Mouse (Mus musculus) ovary, postnatal 14 days (tissue): ENCODE data around the gene Dnajb14.
A peak's percentile ranks its signal among the peaks of the same experiment; 100 is the strongest.
"Not testable (repeated sequence)": the region's sequence is repeated elsewhere in the genome, so short reads cannot be mapped to it uniquely, and the experiment has no call there.

ENCODE experiments used
- DNase-seq: peaks from one replicate; pipeline ENCODE4 v3.0.0; 2022; ENCODE audit warnings: low spot score

Dnajb14 gene

DNA sequence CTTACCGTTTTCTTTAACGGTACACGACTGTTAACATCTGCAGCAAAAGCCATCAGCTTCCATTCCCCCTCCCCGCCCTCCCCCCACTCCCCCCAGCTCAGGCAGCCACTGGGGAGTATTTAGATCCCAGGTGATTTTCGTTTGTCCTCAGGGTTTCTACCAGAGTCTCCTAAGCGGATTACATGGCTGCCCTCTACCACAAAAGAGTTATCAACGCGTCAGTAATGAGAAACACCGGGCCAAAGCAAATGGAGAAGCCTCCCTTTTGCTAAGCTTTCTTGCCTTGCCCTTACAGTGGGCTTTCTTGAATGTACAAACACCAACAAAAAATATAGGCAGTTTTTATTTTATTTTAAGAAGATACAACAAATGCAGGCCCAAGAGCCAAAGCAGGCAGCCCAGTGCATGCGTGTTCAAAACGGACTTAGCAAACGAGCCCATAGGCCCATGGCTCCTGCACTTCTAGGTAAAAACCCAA is 50.3 kb downstream of the Dnajb14 start:
- DNase-seq = no peak

DNA sequence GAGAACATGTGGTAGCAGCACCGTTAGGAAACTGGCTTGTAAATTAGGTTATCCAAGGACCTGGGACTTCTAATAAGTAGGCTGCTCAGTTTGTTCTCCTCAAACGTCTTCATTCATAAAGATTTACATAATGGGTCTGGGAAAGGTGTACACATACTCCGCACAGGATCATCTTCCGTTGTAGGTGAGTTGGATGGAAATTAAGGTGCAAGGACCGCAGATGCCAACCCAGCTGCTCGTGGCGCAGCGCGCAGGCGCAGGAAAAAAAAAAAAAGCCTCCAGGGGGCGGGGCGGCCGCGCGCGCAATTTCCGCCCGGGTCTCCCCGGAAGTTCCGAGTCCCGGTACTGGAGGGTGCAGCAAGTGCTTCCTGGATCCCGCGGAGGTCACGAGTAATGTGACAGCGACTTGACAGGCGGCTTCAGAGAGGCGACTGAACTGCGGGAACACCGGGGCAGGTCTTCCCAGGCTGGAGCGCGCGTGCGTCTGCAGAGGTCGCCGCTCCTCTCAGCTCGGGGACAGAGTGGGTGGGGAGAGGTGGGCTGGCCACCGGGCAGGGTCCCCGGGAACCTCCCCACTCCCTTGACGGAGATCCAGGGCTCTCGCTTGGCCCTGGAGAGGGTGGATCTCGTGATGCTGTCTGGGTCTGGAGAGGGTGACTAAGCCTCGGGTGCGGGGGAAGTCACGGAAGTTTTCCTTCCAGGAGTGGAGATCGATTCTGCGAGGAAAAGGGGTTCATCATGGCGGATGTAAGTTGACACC is 50.9 kb downstream of the Dnajb14 start, which contains the start of gene Lamtor3:
Gene Lamtor3 (plus strand): TSS at position 335 of the 760 bp plus-strand sequence.
- peak; percentile 79 for DNase-seq

DNA sequence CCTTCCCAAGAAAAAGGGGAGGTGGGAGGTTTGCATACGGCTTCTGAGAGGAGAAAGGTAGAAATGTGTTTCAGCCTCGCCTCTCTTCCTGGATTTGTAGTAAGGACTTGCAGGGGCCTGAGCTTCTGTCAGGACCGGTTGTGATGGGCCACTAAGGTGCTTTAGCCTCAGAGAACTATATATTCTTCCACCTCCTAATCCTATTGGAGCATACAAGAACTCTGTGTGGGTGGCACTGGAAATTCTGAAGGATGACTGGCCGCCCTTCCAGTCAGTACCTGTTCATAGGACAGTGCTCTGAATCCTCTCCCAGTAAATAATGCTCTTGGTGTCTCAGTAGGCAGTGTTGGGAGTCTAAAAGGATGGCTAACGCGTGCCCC is 51.4 kb downstream of the Dnajb14 start:
- DNase-seq = no peak

DNA sequence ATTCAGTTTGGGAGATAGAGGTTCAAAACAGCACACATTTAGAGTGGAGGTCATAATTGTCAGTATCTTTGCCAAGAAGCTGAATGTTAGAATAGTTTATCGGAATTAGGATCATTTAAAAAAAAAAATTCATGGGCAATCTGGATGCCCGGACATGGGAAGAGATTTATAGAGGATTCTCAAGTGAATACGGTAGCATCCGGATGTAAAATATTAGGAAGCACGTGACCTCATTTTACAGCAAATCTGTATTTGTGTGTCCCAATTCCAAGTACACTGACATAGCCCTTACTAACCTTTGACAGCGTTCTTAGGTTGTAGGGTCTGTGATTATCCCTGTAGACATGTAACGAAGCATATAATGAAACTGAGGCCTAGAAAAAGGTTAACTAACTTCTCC is 51.9 kb downstream of the Dnajb14 start:
- no peak for DNase-seq

DNA sequence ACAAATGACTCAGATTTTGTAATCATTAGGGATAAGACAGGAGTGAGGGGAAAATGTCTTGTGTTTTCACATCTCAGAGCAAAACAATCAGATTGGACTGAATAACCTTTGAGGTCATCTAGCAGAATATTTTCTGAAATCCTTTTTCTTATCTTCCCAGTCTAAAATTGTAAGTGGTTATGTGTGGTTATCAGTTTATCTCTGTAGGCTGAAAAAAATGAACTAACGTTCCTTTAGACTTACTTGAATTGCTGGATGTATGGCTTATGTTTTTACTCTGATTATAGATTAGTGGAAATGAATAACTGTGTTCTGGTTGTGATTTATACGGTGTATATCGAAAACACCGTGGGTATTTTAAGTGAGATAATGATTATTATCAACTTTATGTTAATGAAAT is 53.1 kb downstream of the Dnajb14 start:
- DNase-seq = no peak

DNA sequence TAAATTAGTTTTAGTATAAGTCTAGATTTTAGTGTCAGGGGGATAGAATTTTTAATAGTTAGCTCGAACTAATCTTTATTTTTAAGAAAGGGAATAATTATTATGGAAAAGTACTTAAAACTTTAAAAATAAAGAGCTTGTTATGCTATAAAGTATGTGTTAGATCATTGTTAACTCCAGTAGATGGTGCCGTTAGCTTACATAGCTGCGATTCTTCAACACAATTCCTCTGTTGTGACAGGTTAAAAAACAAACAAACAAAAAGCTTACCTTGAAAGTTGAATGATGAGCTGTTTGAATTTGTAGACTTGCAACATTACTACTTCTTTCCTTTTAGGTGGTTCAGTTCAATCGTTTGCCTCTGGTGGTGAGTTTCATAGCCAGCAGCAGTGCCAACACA is 59.5 kb downstream of the Dnajb14 start:
- no peak for DNase-seq

DNA sequence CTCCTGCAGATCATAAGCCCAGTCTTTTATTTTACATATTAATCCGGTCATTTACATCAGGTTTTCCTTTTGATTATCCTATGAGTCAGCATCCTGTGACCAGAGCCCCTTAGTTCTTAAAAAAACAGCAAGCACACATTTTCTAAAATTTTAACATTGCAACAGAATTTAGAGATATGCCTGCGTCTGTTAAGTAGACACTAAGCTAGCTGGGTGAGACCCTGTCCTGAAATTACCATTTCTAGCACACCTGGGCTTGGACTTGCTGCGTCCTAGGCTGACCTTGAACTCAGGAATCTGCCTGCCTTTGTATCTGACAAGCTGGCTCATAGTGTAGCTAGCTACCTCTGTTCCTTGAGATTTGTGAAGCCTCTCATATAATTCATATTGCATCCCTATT is 62.5 kb downstream of the Dnajb14 start:
- DNase-seq = no peak

DNA sequence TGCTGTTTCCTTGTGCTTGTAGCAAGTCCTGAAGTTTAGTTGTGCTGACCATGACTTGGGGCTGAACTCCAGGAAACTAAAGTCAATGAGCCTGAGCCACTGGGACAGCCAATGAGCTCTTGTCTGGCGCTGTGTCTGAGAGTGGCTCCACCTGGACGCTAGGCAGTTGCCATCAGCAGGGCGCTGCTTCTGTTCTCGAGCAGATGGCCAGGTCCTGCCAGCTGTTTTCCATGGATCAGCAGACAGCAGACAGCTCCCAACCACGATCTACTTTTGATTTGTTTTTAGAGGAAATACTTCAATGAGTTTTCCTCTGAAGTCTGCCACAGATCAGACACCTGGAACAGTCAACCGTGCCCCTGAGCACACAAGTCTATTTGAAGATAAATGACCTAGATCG is 65.3 kb downstream of the Dnajb14 start:
- DNase-seq = no peak

DNA sequence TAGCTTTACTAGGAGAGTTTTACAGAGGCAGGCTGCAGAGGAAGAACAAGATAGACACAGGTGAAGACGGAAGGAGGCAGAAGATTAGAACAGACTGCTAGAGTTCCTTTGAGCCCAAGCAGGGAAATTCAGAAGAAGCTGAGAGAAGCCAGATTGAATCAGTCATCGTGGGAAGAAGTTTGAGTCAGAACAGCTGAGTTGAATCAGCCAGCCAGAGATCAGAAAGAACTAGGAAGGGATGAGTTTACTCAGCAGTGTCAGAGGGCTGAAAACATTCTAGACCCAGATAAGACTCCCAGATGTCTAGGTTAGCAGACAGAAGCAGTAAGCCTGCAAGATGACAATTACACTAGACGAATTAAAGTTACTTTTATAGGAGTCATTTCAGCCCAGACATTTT is 66.5 kb downstream of the Dnajb14 start:
- DNase-seq = no peak

DNA sequence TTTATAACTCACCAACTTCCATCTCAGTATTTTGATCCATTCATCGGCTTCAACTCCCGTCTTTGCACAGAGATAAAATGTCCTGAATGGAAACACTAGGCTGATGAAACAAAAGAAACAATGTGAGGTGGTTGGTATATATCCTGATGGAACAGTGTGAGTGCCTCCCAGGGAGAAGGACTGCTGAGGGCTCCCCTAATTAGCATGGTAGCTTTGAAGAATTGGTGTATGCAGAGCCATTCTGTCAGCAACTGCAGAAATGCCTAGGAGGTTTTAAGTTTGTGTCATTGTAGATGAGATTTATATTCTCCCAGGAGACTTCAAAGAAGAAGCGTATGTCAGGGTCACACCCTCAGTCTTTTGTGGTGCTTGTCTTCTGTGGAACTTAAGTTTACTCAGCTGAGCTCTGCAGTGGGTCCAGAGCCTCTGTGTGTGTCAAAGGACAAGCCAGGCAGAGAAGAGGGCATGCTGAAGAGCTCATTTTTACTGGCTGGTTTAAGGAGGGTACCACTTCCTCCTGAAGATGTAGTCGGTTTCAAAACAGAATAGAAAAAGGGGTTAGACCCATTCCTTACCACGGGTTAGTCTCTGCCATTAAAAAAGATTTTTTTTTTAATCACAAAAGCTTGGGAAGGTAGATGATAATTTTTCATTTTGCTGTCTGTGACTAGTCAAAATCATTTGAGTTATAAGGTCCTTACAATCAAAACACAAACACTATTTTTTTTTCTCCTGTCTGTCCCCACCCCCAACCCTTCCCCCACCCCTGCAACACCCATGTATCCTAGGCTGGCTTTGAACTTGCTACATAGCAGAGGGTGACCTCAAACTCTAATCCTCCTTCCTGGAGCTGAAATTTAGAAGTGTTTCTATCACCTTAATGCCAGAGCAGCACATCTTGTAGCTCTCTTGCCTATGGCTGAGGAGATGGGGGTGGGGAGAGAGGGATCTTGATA is 68.4 kb downstream of the Dnajb14 start:
- DNase-seq = no peak

DNA sequence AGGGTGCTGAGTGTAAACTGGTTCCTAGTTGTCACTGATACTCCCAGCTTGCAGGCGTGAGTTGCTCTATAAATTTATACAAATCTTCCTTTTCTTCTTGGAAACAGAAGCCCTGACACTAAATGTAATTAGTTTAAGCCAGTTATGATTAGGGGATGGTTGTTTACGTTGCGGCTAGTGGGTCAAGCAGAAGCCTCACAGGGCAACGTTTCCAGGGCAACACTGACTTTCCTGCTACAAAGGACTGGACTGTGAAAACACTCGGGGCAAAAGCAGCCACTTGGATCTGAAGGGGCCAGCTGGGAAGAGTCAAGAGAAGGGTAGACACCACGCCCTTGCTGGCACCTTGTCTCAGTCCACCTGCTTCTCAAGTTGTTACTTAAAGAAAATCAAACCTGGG is 69.1 kb downstream of the Dnajb14 start:
- no peak for DNase-seq

DNA sequence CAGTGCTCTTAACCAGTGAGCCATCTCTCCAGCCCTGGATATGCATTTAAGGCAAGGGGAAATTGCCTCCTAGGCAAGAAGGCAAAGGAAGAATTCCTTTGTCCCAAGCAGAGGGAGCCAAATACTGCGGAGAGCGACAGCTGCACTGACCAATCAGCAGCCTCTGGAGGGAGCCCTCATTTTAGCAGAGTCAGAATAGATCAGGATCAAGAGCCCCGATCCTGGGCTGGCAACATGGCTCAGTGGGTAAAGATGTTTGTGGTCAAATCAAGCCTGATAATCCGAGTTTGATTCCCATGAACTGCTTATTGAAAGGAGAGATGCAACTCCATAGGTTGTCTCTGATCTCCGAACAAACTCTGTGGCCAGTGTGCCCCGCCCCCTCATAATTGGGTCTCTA is 71.1 kb downstream of the Dnajb14 start:
- DNase-seq = no peak

DNA sequence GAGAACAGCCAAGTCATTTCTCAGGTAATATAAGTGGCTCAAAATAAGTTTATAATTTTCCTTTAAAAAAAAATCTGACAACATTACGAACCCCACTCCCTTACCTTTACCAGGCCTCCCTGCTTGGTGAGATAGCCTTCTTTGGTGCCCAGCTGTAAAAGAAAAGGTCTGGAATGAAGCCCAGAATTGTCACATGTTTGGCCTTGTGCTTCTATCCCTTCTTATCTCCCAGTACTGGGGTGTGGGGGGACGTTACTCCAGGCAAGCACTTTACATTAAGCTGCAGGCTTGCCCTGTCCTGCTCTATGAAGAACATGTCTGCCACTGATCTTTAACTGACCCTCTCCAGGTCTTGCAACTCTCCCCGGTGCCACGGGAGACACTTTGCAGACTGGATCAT is 73.3 kb downstream of the Dnajb14 start:
- DNase-seq = peak; percentile 45

DNA sequence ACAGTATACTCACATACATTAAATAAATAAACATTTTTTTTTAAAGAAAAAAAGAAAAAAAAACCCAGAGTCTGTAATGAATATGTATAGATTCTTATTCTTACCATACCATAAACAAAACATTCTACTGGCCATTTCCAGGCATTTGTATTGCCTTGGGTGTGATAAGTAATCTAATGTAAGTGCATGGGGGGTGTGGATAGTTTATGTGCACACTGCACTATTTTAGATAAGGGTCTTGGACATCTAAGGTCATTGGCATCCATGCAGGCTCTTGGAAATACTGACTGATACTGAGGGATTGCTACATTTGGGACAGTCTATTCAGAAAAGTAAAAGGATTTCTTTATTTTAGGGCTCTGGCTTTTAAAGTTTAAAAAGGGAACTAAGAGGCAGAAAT is 74.1 kb downstream of the Dnajb14 start:
- DNase-seq = no peak

DNA sequence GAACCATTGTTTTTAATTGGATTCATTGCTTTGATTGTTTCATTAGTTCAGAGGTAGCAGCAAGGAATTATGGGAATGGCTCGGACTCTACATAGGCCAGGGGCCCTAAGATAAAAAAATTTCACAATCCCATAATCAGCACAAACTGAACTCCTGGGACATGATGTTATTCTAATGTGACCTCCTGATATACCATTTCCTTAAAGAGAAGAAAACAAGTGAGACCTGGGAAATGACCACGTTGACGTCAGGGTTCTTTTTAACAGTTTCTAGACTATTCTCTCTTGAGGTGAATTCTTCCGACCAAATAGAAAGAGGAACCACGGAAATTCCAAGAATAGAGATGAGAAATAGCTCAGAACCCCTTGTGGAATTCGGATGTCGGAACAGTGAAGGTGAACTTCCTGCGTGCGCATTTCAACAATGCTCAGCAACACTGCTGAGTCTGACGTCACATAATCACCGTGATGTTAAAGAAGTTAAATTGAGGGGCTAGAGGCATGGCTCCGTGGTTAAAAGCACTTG is 74.7 kb downstream of the Dnajb14 start:
- no peak for DNase-seq

DNA sequence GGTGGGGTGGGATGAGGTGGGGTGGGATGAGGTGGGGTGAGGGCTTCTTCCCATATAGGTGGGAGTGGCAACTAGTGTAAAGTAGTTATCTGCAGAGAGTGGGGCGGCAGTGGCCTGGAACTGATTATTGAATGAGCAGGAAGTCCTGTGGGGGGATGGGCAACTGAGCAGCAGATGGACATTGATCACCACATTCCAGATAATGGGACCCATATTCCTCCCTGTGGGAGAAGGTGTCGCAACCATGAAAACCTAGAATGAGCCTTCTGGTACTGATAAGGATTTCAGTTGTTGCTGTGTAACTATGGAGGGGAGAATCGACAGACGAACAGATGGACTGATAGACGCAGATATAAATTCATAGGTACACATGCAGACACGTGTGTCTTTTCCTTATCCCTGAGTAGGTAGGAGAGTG is 76.3 kb downstream of the Dnajb14 start:
- DNase-seq = no peak

DNA sequence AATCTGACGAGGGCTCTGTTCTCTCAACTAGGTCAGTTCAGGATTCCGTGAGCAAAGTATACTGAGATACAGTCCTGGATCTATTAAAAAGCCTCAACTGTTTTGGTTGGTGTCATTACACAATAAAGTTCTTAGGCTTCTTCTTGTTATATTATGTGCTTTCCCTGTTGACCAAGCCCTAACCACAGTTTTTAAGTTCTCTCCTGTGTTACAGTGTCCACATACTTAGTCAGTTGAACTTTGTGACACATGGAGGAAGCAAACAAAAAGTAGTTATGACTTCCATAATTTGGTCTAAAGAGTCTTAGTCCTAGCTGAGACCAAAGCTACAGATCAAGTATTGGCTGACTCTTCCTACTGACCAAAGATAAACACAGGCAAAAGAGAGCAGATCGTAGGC is 79.4 kb downstream of the Dnajb14 start:
- DNase-seq = no peak

DNA sequence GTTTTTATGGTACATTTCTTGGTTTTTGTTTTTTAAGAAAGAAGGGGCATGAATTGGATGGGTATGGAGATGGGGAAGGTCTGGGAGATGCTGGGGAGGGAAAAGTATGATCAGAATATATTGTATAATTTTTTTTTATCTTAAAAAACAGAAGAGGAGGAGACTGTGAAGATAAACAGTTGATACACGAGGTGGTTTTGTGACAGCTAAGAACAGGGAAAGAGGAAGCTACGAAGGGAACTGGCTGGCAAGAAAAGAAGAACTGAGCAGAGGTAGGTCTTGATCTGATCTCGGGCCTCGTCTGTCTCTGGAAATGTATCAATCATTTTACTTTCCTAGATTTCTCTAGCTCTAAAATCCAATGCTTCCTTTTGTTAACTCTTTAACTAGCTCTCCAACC is 80.0 kb downstream of the Dnajb14 start:
- DNase-seq = no peak

DNA sequence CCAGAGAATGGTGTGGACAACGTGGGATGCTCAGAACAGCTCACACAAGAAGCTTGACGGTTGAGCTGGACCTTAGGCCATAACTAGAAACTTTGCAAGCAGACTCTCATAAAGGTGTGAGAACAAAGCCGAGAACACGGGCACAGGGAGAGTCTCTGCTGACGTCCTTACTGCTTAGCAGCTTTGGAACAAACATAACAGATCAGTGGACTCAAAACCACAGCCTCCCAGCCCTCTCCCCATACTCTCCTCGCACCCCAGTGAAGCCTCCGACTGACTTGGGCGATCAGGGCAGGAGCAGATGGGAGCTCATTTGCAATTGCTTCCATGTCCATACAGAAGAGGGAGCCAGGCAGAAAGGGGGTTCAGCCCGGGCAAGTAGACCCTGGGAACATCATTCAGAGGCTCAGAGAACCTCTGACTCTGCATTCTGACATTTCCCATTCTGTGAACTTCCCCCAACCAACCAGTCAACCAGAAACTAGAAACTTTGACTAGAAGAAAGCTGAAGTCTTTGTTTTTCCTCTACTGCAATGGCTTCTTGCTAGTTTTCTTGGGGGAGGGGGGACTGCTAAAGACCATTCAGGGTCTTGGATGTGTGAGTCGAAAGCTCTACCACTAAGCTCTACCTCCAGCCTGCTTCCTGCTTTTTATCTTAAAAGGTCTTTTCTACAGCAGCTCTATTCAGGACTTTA is 82.9 kb downstream of the Dnajb14 start:
- no peak for DNase-seq

DNA sequence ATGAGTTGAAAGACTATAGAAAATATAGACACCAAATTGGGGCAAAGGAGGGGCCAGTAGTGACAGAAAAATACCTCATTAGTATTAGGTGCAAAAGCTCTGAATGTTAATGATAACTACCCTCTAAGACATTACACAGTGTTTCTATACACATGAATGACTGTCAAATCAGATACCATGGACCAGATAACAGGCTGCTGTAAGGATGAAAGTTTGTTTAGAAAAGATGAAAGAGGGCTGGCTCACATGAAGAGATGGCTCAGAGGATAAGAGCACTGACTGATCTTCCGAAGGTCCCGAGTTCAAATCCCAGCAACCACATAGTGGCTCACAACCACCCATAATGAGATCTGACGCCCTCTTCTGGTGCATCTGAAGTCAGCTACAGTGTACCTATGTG is 83.8 kb downstream of the Dnajb14 start:
- DNase-seq = not testable (repeated sequence)

DNA sequence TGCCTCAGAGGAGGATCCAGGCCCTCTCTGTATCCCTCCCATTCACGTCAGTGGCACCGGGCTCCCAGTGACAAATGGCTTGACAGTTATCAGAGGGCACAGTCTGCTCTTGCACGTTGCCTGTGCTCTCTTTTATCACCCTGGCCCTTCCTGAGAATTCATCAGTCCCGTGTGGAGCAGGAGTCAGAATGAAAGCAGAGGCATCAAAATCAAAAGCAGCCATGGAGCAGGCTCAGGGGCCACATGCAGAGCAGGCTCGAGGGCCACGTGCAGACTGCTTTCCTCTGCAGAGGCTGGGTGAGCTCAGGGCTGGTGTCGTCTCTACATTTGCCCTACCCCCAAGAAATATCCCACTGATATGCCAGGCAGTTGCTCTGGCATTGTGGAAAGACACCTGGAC is 84.3 kb downstream of the Dnajb14 start:
- no peak for DNase-seq

DNA sequence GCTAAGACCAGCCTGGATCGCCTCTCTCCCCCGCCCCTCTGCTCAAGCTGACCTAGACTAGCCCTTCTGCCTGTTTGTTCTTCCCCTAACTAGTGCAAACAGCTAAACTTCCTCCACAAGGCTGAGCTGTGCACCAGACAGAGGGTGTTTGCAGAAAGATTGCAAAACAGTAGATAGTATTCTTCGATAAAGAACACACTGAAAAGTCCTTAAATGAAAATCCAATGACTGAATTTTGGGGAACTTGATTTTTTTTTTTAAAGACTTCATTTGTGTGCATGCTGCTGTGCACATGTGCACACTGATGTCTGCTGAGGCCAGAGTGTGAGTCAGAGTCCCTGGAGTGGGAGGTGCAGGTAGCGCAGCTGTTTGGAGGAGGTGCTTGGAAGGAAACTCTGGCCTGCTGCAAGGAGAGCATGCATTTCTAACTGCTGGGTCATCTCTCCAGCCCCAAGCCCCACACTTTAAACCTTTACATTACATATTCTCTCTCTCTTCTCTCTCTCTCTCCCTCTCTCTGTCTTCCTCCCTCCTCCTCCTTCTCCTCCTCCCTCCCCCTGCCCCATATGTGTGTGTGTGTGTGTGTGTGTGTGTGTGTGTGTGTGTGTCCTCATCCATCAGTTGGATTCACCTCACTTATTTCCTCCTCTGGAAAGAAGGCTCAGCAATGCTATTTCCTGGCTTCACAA is 84.9 kb downstream of the Dnajb14 start:
- DNase-seq = no peak
